Mouse (Mus musculus): ENCODE data around the gene Rtn4rl1. TPM values are rescaled to one million over a fixed set of nuclear protein-coding genes. Genes with fewer than 3 reads are reported as not detected.

The Rtn4rl1 gene
- polyA plus RNA-seq, 1 experiment from 2014 or later = 18.7 TPM

DNA sequence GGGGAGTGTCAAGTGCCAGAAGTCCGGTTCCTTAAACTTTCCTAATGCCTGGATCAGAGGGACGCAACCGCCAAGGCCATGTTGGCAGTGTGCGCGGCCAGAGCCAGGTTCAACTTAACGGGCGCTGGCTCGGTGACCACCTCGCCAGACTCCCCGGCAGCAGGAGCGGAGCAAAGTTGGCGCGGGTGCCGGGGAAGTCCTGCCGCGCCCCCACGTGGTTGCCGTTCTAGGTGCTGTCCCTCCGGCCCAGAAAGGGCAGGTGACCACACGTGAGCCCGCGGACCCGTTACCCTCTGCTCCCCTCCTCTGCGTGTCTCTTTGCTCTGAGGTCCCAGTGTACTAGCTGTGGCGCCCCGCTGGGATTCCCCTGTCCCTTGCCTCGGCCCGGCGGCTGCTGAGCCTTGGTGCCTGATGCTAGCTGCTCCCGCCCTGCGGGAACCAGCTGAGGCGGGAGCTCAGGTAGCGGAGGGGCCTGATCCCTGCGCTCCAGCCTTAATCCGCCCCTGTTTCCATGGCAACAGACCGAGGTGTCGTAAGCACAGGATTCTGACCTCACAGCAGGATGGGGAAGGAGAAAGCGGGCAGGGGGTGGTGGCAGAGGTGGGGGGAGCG, 1.4 kb downstream of the Rtn4rl1 start:
- POLR2A ChIA-PET = interaction anchor here (2.0 kb wide), 1 partner anchor 95 kb away, joined by 9 read pairs; no protein-coding TSS in a partner anchor
- peaks cover 9% of the 10 kb centered on the region for H3K27me3 ChIP-seq
- no peak for TF ChIP-seq CTCF (IDR thresholded peaks at IDR 0.05)
- CTCF ChIA-PET = interaction anchor here (2.0 kb wide), 1 partner anchor 95 kb away, joined by 9 read pairs; no protein-coding TSS in a partner anchor
- ATAC-seq (no peak), DNase-seq (ENCODE audit: low read depth, low spot score) (no peak)
- in situ Hi-C loops (cut with MboI; ENCODE audit: low pct_unique_long_range_greater_than_20kb) = loop anchor here (5.0 kb wide), 2 partner anchors 32 to 97 kb away; no protein-coding TSS in a partner anchor

DNA sequence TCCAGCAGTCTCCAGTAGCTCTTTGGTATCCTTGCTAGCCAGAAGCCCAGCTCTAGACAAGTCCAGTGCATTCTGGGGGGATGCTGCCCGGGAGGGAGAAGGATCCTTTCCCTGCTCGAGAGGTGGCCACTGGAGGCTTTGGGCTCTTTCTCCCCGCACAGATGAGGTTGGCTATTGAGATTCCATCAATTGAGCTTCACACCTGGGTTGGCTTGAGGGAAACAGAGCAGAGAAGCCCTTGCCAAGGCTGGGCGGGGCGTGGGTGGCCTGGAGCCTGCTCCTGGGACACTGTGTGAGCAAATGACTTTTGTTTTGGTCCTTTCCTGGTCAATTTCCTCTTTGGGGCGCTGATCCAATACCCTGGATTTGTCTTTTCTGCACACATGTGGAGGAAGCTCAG, 2.5 kb downstream of the Rtn4rl1 start:
- no peak for DNase-seq (ENCODE audit: low read depth, low spot score)
- ChIA-PET POLR2A (no interaction called here), CTCF (interaction anchor here (1.1 kb wide), 1 partner anchor 94 kb away, joined by 3 read pairs; no protein-coding TSS in a partner anchor)
- peaks cover 9% of the 10 kb centered on the region for H3K27me3 ChIP-seq
- TF ChIP-seq CTCF (IDR thresholded peaks at IDR 0.05) = no peak
- in situ Hi-C loops (cut with MboI; ENCODE audit: low pct_unique_long_range_greater_than_20kb) = no loop called here
- no peak for ATAC-seq

DNA sequence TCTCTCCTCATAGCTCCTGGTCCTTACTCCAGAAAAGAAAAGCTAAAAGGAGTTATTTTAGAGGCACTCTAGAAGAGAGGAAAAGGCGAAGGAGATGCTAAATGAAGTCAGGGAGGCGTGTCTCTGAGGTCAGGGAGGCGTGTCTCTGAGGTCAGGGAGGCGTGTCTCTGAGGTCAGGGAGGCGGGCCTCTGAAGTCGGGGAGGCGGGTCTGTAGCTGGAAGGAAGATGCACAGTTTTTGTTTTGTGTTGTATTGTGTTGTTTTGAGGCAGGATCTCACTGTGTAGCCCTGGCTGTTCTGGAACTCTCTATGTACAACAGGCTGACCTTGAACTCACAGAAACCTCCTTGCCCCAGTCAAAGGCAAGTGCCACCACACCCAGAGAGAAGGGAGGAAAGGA, 4.4 kb downstream of the Rtn4rl1 start:
- CTCF ChIA-PET = interaction anchor here (0.9 to 1.2 kb wide), 3 partner anchors 34 to 93 kb away, joined by 3 to 4 read pairs (median 3); no protein-coding TSS in a partner anchor

DNA sequence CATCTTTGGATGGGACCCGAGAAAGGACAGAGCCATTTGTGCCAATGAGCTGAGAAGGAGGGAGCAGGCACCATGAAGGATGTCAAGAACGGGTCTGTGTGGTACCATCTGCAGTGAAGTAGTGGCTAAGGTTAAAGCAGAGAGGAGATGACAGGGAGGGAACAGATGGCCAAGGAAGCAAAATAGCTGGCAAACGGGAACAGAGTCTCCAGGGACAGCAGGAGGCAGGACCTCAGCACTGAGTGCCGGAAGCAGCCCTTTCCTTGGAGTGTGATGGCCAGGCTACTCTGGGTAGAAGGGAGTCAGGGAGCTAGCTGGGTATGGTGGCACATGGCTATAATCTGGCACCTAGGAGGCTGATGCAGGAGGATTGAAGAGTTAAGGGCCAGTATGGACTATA, 5.2 kb downstream of the Rtn4rl1 start:
- in situ Hi-C loops (cut with MboI; ENCODE audit: low pct_unique_long_range_greater_than_20kb) = no loop called here
- CTCF ChIA-PET = interaction anchor here (1.0 to 1.2 kb wide), 2 partner anchors 33 to 92 kb away, joined by 3 to 4 read pairs; no protein-coding TSS in a partner anchor
- peaks cover 9% of the 10 kb centered on the region for H3K27me3 ChIP-seq
- no peak for ATAC-seq
- DNase-seq (ENCODE audit: low read depth, low spot score) = no peak
- POLR2A ChIA-PET = no interaction called here
- no peak for TF ChIP-seq CTCF (IDR thresholded peaks at IDR 0.05)

More for the DNA sequence above, 4.4 kb downstream of the Rtn4rl1 start:
- ATAC-seq (no peak), DNase-seq (ENCODE audit: low read depth, low spot score) (no peak)
- H3K27me3 ChIP-seq = peaks cover 9% of the 10 kb centered on the region
- no peak for TF ChIP-seq CTCF (IDR thresholded peaks at IDR 0.05)
- in situ Hi-C loops (cut with MboI; ENCODE audit: low pct_unique_long_range_greater_than_20kb) = no loop called here
- POLR2A ChIA-PET = interaction anchor here (0.6 kb wide), 1 partner anchor 227 kb away, joined by 3 read pairs; no protein-coding TSS in a partner anchor

DNA sequence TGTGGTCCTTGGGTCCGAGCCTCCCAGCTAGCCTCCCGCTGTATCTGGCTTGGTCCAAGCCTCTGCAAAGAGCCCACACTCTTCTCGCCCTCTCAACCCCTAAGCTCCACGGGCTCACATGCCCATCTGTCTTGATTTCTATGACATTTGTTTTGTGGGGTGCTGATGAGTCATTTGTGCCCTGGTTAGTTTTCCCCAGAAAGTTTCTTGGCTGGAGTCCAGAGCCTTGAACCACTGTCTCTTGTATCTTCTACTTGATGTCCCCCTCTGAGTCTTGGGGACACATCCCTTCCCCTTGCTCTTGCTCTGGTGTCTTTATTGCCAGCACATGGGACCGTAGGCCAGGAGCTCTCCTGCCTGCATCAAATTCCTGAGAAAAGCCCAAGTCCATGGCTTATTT, 6.4 kb downstream of the Rtn4rl1 start:
- POLR2A ChIA-PET = interaction anchor here (1.4 kb wide), 1 partner anchor 22 kb away, joined by 3 read pairs; no protein-coding TSS in a partner anchor
- TF ChIP-seq CTCF (IDR thresholded peaks at IDR 0.05) = no peak
- DNase-seq (ENCODE audit: low read depth, low spot score) = no peak

DNA sequence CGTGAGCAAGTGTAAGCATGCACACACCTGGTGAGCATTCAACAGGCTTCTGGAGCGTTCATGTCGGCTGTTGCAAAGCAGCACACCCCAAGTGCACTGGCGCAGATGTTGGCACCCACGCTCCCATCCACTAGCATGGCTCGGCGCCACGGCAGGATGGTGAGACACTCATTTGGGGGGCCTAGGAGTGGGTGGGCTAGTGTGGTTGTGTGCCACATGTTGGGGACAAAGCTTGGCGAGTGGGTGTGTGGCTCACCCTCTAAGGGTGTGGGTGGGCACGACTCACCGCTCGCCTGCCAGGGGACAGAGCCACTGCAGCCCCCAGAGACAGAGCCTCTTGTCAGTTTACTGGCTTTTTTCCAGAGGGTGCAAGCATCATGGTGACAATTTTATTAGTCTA, 7.4 kb downstream of the Rtn4rl1 start:
- H3K27me3 ChIP-seq = no peaks in the 10 kb centered on the region
- ATAC-seq (no peak), DNase-seq (ENCODE audit: low read depth, low spot score) (no peak)
- TF ChIP-seq CTCF (IDR thresholded peaks at IDR 0.05) = no peak
- ChIA-PET POLR2A (no interaction called here), CTCF (interaction anchor here (1.5 kb wide), 1 partner anchor 31 kb away, joined by 5 read pairs; no protein-coding TSS in a partner anchor)
- in situ Hi-C loops (cut with MboI; ENCODE audit: low pct_unique_long_range_greater_than_20kb) = no loop called here

More for the DNA sequence above, 6.4 kb downstream of the Rtn4rl1 start:
- in situ Hi-C loops (cut with MboI; ENCODE audit: low pct_unique_long_range_greater_than_20kb) = no loop called here
- ATAC-seq = no peak
- H3K27me3 ChIP-seq = peaks cover under 1% of the 10 kb centered on the region
- CTCF ChIA-PET = interaction anchor here (1.5 kb wide), 1 partner anchor 32 kb away, joined by 5 read pairs; no protein-coding TSS in a partner anchor

DNA sequence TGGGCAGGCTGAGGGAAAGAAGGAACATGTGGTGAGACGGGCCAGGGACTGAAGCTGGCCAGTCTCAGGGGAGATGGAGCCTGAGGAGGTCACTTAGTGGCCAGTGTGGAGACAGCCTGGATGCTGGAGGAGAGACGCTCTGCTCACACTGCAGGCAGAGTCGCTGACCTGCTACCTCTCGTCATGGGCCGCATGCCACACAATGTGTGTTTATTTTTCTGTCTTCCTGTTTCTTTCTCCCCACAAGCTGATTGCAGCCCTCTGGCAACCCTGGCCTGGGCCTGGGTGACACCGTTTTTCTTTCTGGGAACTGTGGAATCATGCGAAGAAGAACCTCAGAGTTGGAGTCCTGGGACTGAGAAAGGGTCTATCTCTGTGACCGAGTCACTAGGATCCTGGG, 8.1 kb downstream of the Rtn4rl1 start:
- ChIA-PET POLR2A (no interaction called here), CTCF (interaction anchor here (1.8 kb wide), 1 partner anchor 30 kb away, joined by 4 read pairs; no protein-coding TSS in a partner anchor)
- in situ Hi-C loops (cut with MboI; ENCODE audit: low pct_unique_long_range_greater_than_20kb) = no loop called here
- DNase-seq (ENCODE audit: low read depth, low spot score) (no peak), ATAC-seq (no peak)
- no peaks in the 10 kb centered on the region for H3K27me3 ChIP-seq
- TF ChIP-seq CTCF (IDR thresholded peaks at IDR 0.05) = no peak

DNA sequence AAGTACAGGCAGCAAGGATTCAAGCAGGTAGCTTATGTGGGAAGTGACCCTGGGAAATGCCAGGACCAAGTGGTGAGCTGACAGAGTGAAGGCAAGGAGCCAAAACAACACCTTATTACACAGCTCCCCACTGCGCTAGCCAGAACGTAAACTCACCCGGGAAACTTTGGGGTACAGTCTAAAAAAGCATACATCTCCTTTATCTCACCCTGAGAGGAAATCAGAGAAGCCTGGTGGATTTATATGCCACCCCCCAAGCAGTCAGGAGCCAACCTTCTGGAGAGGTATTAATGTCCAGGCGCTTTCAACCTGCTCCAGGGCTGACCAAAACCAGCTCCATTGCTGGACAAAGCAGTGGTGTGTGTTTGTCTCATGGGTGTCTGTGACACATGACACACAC, 10.3 kb downstream of the Rtn4rl1 start:
- no peak for TF ChIP-seq CTCF (IDR thresholded peaks at IDR 0.05)
- ChIA-PET POLR2A (interaction anchor here (0.7 kb wide), 1 partner anchor 188 kb away, joined by 3 read pairs; no protein-coding TSS in a partner anchor), CTCF (no interaction called here)
- in situ Hi-C loops (cut with MboI; ENCODE audit: low pct_unique_long_range_greater_than_20kb) = no loop called here
- ATAC-seq = peak; percentile 20
- no peaks in the 10 kb centered on the region for H3K27me3 ChIP-seq
- no peak for DNase-seq (ENCODE audit: low read depth, low spot score)

DNA sequence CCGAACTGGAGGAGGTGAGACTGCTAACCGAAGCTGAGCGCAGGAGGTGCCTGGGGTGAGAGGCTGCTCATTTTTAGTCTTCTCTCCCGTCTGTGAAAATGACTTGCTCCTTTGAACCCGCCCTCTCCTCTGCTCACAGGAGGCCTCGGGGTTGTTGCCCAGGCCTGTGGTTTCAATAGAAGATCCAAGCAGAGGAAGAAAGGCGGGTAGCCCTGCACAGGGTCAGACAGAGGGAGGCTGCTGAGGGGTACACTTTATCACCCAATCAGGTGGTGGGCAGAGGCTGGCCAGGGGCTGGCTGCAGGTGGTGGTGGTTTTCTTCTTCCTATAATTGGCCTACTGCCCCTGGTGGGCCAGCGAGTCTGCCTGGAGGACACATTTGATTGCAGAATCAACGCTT, 10.9 kb downstream of the Rtn4rl1 start:
- in situ Hi-C loops (cut with MboI; ENCODE audit: low pct_unique_long_range_greater_than_20kb) = no loop called here
- ATAC-seq = no peak
- DNase-seq (ENCODE audit: low read depth, low spot score) = no peak
- POLR2A ChIA-PET = no interaction called here
- H3K27me3 ChIP-seq = no peaks in the 10 kb centered on the region
- CTCF ChIA-PET = no interaction called here
- TF ChIP-seq CTCF (IDR thresholded peaks at IDR 0.05) = no peak

DNA sequence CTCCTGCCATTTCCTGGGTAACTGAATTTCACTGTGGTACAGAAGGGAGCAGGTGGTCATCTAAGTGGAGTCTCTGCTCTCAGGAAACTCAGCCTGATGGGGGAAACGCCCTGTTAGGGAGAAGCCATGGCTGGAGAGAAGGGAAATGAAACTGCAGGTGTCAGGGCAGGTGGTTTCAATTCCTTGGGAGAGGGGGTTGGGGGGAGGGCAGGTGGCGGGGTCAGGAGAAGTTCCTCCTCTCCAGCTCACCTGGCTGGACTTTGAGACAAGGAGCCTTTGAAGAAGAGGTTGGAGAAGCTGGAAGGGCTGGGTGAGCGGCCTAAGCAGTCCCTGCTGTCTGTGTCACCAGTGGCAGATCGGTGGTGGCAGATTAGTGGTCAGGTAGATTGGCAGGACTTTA, 12.8 kb downstream of the Rtn4rl1 start:
- TF ChIP-seq CTCF (IDR thresholded peaks at IDR 0.05) = no peak
- ChIA-PET CTCF (interaction anchor here (1.3 kb wide), 1 partner anchor 62 kb away, joined by 3 read pairs; no protein-coding TSS in a partner anchor), POLR2A (interaction anchor here (0.6 kb wide), 1 partner anchor 74 kb away, joined by 5 read pairs; no protein-coding TSS in a partner anchor)
- DNase-seq (ENCODE audit: low read depth, low spot score) = no peak
- no peaks in the 10 kb centered on the region for H3K27me3 ChIP-seq
- in situ Hi-C loops (cut with MboI; ENCODE audit: low pct_unique_long_range_greater_than_20kb) = no loop called here
- no peak for ATAC-seq

DNA sequence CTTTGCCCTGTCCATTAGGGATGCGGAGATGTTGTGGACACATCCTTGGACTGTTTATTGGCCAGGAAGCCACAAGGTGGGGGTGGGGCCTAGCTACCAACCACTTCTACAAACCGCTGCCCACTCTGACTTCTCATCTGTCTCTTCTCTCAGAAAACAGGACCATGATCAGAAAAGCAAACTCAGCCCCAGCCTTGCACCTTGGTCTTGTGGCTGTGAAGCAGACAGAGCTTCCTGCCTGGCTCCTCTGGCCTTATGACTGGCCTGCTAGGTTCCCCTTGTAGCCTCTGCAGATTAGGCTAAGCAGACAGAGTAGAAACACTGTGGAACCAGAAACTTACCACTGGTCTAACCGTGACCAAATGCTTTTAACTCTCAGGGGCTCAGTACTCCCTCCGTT, 15.8 kb downstream of the Rtn4rl1 start:
- ChIA-PET CTCF (interaction anchor here (1.4 to 4.5 kb wide), 2 partner anchors 16 to 23 kb away, joined by 4 to 14 read pairs; partner anchors contain the start of gene Rtn4rl1), POLR2A (no interaction called here)
- DNase-seq (ENCODE audit: low read depth, low spot score) (no peak), ATAC-seq (no peak)
- H3K27me3 ChIP-seq = no peaks in the 10 kb centered on the region
- TF ChIP-seq CTCF (IDR thresholded peaks at IDR 0.05) = no peak
- in situ Hi-C loops (cut with MboI; ENCODE audit: low pct_unique_long_range_greater_than_20kb) = no loop called here
